Mouse (Mus musculus): ENCODE data around the gene 4931428L18Rik.

Gene 4931428L18Rik

DNA sequence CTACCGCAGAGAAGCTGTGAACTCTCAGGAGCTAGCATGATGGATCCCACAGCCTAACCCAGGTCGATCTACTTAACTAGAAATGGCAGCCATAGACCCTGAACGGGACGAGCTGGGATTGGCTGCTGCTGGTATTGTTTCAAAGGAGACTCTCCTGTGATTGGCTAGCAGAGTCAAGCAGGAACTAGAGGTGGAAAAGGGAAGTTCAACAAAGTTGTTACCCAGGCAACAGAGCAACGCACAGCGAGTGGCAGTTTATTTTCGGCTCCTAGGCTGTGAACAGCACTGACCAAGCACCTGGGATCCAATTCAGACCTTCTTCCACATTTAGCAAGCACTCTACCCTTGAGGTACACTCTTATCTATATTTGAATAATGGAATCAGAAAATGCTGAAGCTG, at the start of gene 4931428L18Rik, which contains the start of gene Pih1d3:
Gene 4931428L18Rik (minus strand): TSS at position 121 of the 400 bp plus-strand sequence.
Gene Pih1d3 (plus strand): TSS at position 275 of the 400 bp plus-strand sequence.
- peak in 1 of 2 experiments; percentile 6 for DNase-seq (ENCODE audit: low spot score in 2 of 2)

DNA sequence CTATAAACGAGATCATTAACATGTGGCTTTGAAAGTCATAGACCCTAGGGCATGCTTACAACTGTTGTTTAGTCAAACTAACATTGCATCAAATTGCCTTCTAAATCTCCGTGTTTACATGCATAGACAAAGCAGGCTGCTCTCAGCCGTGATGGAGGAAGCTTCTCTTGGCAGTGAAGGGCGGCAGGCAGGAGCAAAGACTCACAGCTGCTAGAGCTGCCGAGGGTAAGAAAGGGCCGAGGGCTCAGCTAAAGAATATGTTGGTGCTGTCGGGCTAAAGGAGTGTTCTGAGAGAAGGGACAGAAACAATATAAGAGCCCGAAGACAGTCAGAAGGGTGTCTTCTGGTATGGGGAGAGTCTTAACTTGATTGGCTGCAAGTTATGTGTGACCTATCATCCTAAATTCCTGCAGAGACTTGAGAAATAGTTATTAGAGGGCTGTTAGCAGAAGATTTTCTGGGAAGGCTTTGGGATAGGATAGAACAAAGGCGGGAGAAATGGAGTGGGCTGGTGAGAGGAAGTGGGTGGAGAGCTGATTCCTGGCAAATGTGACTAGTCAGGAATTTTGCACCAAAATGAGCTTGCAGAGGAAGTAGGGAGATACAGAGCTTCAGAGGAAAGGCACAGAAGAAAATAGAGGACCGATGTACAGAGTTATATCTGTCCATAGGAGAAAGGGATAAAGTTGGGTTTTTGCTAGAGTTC, 37.9 kb upstream of the 4931428L18Rik start:
- no peak for DNase-seq (ENCODE audit: low spot score in 2 of 2)

DNA sequence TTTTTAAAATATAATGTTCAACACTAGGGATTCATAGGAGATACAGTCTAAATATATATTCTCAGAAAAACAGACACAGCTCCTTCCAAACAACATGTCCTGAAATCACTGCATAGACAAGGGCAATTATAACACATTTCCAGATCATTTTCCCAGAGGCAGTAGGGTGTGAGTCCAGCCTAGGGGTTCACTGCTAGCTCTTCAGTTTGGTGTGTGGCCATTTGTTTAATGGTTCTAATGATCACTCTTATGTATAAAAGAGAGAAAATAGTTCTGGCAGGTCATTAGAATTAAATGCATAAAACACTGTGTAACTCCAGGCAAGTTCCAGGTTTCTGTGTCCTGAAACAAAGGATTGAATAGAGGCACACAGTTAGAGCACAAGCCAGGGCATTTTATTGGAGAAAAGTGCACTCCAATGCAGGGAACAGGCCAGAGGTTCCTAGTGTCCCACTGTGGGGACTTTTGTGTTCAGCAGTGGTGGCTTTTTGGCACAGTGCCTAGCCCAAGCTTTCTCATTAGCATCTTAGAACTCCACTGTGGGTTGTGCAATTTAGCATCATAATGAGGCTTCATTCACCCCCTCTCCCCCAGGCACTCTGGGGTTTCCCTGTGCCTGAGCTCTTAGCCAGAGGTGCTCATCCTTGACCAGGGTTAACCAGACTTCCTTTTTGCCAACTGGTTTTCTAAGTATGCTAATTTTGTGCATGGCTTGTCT, 11.0 kb upstream of the 4931428L18Rik start:
- no peak for DNase-seq (ENCODE audit: low spot score in 2 of 2)

DNA sequence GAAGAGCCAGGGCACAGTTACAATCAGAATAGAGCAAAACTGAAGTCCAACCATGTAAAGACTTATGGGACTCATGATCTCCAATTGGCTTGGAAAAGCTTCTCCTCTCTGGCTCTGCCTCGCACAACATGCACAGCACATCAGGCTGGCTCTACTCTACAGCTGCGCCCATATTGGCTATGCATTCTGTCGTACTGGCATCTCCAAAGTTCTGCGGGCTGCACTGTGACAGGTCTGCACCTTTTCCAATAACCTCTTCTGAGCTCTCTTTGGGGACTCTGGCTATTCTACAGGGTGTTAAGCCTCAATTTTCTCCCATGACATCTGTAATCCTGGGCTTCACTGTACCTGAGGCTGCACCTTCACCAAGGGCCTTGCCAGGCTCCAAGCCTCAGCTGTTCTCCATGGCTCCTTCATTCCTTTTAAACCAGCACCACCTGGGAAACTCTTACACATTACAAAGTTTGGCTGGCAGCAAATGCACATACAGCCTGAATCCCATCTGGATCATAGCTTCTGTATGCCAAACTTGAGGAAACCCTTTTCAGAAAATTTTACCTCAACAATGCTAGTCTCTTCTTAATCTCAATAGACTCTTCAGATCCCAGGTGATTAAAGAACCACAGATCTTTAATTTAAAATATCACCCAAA, 1.8 kb downstream of the 4931428L18Rik start:
- no peak for DNase-seq (ENCODE audit: low spot score in 2 of 2)

DNA sequence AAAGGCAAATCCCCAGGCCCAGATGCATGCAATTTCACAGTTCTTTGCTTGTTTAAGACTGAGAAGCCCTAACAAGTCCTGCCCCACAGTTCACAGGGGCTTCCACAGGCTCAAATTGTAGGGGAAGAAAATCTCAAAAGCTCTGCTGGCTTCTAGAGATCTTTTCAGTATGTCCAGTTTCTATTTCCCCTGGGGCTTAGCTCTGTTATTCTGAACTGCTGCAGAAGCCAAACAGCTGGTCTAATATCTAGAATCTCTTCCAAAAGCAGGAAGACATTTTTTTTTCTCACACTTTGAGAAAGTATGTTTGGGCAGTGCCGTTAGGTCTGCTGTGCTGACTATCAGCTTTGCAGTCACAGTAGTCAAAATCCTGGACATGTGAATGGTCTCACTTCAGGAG, 7.7 kb downstream of the 4931428L18Rik start:
- no peak for DNase-seq (ENCODE audit: low spot score in 2 of 2)

DNA sequence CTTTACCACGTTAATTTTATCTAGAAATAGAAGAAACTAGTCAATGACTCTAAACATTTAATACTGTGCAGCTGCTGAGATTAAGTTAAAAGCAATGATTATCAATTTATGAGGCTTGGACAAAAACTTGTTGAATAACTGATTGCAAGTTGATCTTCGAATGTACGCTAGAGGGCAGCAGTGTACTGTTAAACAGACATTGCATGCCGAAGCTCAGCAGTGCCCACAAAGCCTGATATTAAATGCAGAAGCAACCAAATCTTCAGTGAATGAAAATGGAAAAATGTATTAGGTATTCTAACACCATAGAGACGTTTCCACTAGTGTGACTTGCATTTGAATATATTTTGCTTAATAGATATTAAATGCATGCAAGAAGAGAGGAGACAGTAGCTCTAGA, 12.3 kb downstream of the 4931428L18Rik start:
- peak in 1 of 2 experiments; percentile 5 for DNase-seq (ENCODE audit: low spot score in 2 of 2)

DNA sequence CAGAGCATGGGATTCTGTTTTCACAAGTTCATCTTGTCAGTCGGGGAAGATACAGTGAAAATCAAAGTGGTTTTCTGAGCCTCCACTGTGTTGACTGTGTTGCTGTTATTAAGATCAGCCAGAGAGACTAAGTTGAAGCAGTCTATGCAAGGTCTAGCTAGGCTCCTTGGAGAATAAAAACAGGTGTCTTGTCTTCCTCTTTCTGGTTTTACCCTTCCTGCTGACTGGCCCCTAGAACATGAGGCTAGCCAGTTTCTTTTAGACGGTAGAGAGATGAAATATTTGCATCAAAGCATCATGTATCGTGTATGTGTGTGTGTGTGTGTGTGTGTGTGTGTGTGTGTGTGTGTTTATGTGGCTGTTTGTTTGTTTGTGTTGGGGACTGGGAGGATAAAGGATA, 16.7 kb downstream of the 4931428L18Rik start:
- DNase-seq (ENCODE audit: low spot score in 2 of 2), result peak in 1 of 2 experiments; percentile 2

DNA sequence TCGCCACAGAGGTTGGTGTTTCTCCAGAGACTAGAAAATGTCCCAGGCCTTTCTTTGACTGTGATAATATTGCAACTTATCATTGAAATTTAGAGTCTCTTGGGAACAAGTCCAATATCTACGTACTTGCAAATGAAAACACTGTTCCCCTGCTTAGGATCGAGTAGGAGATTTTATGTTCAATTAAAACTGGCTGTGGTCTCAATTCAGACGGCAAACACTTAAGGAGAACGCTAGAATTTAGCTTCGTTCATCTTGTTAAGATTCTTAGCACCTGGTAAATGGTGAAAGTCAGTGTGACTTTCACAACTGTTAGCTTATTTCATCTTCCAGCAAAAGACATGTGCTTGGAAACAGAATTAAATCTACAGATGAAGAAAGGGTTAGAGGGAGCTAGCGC, 17.1 kb downstream of the 4931428L18Rik start:
- no peak for DNase-seq (ENCODE audit: low spot score in 2 of 2)

DNA sequence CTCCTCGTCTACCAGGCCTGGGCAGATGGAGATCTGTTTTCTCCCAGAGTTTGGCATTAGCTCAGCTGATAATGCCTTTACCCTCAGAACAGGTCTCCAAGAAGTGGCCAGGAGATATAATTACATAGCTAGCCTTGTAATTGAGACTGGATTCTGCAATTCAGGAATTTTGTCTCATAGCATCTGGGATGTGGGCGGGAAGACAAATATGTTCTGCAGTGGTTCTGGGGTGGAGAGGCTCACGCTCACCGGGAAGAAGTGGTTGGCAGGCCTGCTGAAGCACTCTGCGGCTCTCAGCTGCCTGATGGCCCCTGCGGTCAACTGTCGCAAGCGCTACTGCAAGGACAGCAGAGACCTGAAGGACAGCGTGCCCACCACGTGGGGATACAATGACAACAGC, 18.7 kb downstream of the 4931428L18Rik start:
- no peak for DNase-seq (ENCODE audit: low spot score in 2 of 2)

DNA sequence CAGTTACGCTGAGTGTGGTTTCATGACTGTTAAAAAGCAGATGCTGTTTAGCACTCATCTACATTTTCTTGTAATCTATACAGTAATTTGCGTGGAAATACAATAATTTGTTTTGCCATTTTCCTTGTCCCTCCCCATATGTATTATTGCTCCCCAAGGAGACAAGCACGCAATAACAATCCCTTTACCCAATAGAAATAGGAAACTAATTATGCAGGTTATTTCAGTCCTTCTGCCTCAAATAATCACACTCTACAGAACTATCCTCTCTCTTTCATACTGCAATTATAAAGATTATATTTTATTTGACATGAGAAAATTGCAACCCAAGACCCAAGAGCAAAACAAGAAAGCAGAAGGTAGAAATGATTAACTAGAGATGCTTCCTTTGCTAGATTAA, 25.5 kb downstream of the 4931428L18Rik start:
- DNase-seq (ENCODE audit: low spot score in 2 of 2), result no peak

DNA sequence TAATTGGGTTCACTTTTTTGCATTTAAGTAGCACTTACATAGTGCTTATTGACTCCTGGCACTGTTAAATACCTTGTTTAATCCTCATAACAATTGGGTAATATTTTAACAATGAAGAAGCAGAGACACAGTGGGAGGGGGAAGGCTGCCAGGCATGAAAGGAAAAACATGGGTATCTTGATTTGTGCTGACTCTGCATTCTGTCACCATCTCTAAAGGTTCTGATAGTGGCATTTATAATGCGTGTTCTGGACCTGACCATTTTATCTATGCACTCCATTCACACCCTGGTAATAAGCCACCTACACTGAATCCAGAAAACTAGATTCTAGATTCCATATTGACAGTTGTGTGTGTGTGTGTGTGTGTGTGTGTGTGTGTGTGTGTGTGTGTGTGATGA, 26.9 kb downstream of the 4931428L18Rik start:
- DNase-seq (ENCODE audit: low spot score in 2 of 2), result no peak

DNA sequence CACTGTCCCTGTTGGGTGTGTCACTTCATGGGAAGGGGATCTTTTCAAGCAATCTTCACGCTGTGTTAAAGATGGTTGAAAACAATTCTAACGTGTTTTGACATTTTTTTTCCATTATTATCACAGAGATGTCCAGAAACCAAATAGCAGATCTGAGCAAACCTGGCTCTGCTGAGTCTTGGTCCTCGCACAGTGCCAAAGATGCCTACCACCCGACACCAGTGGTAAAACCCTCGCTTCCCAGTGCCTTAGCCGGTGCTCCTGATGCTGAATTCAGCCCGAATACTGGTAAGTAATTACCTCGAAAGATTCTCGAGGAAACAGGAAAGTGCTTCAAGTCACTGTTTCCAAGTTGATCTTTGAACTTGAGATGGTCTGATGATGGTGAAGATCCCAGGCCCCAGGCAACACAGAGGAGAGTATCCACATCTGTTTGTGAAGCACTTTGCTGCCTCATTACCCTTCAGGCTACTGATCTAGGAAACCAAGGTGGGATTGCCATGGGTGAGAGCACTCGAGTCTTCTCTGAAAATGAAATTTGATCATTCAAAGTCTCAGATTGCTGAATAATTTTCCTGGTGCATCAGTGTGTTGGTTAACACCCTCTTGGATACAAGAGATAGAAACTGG, 32.1 kb downstream of the 4931428L18Rik start:
- no peak for DNase-seq (ENCODE audit: low spot score in 2 of 2)

DNA sequence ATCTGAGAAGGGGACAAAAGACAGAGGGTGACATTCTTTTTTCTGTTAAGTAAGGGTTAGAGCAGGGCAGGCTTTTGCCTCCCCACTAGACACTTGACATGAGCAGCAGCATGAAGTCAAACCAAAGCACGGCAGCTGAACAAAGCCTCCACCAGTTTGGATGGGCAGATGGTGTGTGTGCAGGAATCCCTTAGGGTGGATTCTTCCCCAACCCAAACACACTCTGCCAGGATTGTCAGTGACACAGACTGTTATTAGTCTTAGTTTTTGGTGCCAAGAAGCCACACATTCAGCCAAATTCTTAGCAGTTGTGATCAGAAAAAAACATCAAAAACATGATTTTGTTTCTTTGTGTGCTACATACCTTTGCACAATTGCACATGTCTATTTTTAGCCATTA, 44.2 kb downstream of the 4931428L18Rik start:
- DNase-seq (ENCODE audit: low spot score in 2 of 2), result no peak

DNA sequence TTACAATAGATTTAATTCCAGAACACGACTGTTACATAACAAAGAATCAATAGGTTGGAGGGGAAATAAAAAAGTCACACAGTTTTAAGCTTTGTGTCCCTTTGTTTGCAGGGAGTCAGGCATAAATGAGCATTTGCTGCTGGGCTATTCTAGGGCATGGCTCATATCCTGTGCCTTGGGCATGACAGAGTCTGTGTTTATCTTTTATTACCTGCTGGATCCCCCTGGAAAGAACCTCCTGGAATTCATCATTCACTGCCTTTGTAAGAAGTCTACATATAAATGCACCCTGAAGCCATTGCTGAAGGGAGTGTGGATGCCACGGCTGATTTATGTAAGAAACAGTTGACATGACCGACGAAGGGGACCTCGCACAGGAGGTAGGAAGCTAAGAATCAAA, 46.4 kb downstream of the 4931428L18Rik start, which contains the start of gene Lgsn:
Gene Lgsn (plus strand): TSS at position 301 of the 400 bp plus-strand sequence.
- DNase-seq (ENCODE audit: low spot score in 2 of 2), result no peak

DNA sequence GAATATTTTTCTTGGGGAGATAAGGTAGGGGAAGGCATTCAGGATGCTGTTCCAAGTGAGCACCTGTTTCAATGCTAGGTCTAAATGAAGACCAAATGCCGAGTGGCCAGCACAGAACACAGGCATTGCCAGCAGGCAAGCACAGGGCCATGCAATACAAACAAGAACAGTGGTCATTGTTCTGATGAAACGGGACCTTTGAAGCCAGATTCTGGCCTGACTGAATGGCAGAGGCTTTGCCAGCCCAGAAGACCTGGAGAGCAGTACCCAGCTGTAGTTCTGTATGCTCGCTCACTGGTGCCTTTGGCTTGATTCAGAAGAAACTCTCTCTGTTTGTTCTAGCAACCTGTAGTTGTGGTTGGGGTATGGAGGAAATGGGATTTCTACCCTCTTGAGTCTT, 47.1 kb downstream of the 4931428L18Rik start:
- DNase-seq (ENCODE audit: low spot score in 2 of 2), result no peak

DNA sequence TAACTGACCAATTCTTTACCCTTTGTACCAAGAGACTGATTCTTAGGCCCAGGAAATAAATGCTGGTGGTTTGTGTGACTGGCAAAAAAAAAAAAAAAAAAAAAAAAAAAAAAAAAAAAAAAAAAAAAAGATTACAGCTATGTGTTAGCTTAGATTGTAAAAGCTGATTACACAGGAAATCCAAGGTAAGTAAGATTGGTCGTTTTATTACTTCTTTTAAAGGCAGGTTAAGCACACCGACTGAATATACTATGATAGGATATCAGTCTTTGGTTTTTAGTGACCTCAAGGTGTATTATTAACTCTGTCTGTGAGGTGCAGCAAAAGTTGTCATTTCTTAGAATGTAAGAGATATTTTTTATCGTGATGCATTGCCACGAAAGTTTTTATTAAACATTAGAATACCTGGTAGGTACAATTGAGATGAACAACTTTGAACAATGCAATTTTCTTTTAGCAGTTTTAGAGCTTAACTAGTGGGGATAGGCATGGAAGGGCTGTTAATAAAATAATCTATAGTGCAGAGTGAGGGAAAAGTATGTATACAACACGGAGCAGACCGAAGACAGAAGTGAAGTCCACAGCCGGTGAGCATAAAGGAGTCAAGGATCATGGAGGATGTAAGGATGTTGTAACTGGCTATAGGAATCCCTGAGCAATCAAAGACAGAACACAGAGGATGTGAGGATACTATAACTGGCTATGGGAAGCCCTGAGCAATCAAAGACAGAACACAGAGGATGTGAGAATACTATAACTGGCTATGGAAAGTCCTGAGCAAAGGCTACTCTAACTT, 57.0 kb downstream of the 4931428L18Rik start:
- no peak for DNase-seq (ENCODE audit: low spot score in 2 of 2)

DNA sequence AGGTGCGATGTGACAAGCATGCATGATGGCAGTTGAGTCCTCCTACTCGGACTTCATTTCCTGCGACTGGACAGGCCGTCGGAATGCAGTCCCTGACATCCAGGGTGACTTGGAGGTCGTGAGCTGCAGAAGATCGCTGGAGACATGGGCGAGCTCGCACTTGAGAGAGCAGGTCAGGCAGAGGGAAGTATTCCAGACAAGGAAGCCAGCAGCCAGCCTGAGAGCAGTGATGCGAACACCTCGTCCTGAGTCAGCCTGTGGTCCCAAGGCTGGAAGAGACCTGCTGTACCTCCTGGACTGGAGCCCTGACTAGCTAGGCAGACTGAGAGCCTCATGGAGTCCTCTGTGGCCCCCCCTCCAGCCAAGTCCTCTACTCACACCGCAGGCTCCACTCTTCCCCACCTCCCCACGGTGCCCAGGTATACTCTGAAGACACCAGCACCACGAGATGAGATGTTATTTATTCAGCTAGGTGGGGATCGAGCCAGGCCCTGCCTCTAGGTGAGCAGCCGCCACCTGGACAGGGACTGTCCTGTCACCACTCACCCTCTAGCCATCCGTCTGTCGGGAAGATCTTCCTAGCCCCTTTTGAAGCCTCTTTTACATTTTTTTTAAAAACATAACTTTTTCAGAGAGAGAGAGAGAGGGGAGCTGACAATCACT, 57.8 kb downstream of the 4931428L18Rik start:
- no peak for DNase-seq (ENCODE audit: low spot score in 2 of 2)

DNA sequence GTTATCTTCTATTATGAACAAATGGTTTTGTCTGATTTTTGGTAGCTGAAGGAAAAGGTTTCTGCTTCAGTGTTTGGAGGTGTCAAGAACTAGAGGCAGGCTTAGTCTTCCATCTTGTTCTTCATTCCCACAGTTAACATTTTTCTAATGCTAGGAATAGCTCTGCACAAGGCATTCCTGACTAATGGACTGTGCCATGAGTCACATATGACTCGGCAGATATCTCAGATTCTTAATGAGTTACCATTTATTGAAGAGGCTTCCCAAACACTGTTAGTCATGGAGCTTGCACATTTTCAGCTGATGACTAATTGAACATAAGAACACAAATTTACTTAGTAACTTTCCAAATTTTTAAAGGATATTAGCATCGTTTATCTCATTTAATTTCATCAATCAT, 65.6 kb downstream of the 4931428L18Rik start:
- no peak for DNase-seq (ENCODE audit: low spot score in 2 of 2)

DNA sequence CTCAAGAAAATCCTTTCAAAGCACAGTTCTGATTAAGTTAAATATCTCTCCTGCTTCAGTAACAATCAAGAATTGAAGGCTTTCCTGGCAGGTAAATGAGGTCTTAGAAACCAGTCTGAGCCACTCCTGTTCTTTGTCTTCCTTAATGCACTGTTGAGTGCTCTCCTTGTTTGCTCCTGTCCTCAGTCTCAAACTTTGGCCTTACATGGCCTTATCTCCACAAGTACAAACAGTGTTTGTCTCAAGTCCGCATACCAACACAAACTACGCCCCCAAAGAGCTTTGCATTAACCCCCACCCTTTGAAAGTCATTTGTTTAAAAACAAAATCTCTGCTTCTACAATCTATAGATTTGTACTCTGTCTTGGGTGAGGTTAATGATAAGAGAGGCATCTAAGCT, 66.3 kb downstream of the 4931428L18Rik start:
- DNase-seq (ENCODE audit: low spot score in 2 of 2), result no peak

DNA sequence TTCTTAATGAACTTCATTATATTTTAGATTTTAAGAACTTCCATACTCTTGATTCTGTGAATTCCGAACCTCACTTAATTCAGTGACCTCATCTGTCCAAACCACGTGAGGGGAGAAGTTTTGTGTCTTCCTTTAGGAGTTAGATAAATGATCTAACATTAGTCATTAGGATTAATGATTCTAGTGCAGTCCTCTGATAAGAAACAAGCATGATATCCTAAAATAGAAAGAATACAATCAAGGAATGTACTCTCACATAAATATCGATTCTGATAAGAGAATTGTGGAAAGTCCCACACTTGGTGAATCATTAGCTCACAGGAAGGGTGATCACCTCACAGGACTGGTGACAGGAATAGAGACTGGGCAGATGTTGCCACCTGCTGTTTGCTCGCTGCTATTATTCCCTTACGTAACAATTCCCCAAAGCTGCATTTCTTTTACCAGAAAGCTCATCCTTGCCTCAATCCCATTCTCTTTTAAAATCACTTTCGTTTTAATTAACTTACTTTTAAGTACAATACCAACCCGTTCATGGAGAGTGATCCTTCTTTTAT, 68.6 kb downstream of the 4931428L18Rik start:
- peak in 1 of 2 experiments; percentile 2 for DNase-seq (ENCODE audit: low spot score in 2 of 2)
